Mouse (Mus musculus): ENCODE results near the gene Cyp2s1.

Gene Cyp2s1

DNA sequence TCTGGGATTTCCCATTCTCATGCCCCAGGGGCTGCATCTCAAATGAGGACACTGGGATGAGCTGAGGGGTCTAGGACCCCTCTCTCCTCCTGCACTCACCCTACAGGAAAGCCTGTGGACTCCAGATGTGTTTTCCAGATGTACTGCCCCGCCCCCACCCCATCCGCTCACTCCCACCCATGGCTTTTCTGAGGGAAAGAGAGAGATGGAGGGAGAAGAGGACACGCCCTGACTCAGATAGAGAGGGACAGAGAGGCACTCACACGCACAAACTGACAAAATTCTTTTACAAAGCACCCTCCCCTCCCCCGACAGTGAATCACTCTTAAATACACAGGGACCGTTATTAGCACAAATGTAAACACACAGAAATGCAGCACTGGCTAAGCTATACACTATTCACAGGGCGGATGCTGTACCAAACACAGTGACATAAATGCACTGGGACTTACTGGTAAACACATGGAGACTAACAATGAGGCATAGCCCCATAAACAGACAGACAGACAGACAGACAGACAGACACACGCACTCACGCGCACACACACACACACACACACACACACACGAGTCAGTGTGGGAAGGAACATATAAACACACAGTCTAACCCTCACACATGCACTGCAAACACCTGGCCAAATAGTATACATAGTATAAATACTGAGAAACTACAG, 34.6 kb downstream of the Cyp2s1 start:
- DNase-seq (ENCODE audit: extremely low read depth, low read depth, low spot score), result no peak

DNA sequence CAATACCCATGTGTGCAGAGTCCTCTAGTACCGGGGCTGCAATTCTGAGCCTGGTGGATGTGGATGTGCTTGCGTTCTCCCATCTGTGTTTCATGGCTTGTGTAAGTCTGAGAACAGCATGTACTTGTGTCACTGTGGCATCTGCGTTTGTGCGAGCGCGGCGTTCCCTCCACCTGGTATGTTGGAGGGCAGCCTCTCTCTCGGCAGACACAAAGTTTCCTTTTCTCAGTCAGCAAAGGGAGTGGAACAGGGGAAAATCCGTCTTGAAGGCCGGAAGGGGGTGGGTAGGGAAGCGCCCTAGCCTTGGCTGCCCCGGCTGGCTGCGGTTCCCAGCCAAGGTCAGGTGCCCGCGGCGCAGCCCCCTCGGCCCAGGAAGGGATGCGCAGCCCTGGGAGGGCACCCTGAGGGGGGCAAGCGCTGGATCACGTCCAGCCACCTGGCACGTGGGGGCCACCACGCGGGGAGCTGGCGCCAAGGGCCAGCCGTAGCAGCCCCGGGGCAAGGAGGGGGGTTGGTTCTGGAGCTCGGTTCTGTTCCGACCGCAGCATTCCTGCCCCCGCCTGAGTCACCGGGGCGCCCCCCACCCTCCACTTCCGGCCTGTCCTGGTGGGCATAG, 35.3 kb downstream of the Cyp2s1 start:
- DNase-seq (ENCODE audit: extremely low read depth, low read depth, low spot score), result no peak

GRCm38 (mm10) chr7:25780753-25781152, 36.0 kb downstream of the Cyp2s1 start:
- DNase-seq (ENCODE audit: extremely low read depth, low read depth, low spot score), result no peak

DNA sequence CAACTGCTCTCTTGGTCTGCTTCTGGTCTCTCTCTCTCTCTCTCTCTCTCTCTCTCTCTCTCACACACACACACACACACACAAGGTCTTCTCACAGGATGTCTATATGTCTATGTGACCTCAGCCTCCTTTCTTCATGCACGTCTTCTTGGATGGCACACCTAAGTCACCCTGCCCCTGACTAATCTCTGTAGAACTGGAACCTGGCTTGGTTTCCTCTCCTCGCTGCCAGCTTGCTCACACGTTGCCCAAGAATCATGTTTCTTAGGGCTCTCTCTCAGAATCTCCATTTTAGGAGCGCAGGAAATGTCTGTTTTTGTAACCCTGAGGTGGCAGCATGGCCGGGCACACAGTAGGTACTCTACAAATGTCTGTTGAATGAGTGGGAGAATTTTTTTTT, 36.7 kb downstream of the Cyp2s1 start:
- DNase-seq (ENCODE audit: extremely low read depth, low read depth, low spot score), result no peak

DNA sequence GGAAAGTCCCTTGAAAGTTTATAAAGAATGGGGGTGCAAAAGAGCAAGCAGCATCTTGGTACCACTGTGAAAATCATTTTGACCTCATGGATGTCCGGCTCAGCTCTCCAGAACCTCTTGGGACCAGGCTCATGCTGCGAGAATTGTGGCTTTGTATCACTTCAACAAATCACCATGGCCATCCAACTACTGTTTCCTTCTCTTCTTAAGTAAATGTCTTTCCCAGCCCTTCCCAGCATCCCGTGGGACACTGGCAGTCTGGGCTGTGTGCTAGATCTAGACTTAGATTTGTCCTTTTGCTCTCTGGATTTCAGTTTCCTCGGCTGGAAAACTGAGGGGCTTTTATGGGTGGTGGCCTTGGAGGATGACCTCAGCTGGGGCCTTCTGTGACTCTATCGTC, 48.5 kb downstream of the Cyp2s1 start:
- DNase-seq (ENCODE audit: extremely low read depth, low read depth, low spot score), result no peak

DNA sequence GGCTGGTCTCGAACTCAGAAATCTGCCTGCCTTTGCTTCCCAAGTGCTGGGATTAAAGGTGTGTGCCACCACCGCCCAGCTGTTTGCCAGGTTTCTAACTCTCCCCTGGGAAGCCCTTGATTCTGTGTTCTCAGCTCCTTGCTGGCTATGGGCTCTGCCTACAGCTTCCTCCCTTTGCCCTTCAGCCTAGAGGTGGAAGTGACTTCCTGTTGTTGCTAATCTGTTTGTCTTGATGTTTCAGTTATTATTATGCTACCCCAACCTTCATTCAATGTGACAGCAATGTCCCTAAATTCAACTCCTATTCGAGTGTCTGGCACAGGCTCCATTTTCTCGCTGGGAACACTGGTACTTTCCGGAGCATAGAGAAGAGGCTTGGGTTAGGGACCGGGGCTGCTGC, 50.6 kb downstream of the Cyp2s1 start:
- DNase-seq (ENCODE audit: extremely low read depth, low read depth, low spot score), result no peak

GRCm38 (mm10) chr7:25764221-25764620, 52.5 kb downstream of the Cyp2s1 start:
- DNase-seq (ENCODE audit: extremely low read depth, low read depth, low spot score), result no peak

DNA sequence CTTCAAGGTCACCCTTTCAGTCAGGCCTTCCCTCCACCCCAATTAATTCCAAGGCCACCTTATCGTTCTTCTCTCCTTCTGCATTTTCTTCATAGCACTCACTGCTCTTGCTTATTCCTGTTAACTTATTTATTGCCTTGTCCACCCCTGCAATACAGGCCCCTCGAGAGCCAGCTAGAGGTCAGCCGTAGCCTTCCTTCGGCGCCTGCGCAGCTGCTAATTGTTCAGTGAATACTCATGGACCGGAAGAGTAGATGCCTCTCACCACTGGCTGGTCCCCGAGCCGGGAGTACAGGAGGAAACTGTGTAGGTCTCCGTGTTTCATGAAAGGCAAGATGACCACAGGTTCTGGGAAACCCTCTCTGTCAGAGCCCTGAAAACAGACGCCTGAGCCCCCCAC, 53.0 kb downstream of the Cyp2s1 start:
- no peak for DNase-seq (ENCODE audit: extremely low read depth, low read depth, low spot score)

DNA sequence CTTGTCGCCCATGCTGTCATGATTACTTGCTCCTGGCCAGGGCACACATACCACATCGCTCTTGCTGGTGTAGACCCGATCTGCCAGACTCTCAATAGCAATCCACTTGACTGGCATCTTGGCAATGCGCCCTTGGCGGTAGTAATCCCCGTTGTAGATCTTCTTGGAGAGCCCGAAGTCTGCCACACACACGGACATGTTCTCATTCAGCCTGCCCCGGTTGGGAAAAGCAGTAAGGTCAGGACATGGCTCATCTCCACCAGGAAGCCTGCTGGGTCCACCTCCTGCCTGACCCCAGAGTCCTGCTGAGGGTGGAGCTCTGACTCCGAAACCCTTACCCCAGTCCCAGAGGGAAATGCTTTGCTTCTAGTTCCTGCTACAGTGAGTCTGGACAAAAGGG, 55.4 kb downstream of the Cyp2s1 start:
- DNase-seq (ENCODE audit: extremely low read depth, low read depth, low spot score), result no peak

- peak; percentile 28 for DNase-seq (ENCODE audit: extremely low read depth, low read depth, low spot score)
Observed at GRCm38 (mm10) chr7:25756011-25756410, 60.7 kb downstream of the Cyp2s1 start.

DNA sequence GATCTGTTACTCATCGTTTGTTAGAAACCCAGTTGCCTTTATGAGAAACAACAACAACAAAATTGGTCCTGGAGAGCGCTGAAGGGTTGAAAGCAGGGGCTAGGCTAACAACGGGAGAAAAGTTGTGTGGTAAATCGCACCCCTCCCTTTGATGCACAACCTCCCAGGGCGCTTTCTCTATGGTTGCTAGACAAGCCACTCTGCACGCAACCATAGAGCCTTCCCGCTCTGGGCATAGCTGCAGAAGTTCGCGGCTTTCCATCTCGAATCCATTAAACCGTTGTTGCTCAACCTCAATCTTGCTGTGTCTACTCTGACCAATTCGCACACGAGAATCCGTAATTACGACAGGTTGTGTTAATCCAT, 61.3 kb downstream of the Cyp2s1 start:
- DNase-seq (ENCODE audit: extremely low read depth, low read depth, low spot score), result peak; percentile 40

GRCm38 (mm10) chr7:25754738-25755467, 61.8 kb downstream of the Cyp2s1 start, which contains the start of gene Hnrnpul1:
Hnrnpul1 (minus strand) TSS chr7:25754757.
- peak; percentile 90 for DNase-seq (ENCODE audit: extremely low read depth, low read depth, low spot score)

GRCm38 (mm10) chr7:25754439-25754737, 62.3 kb downstream of the Cyp2s1 start:
- no peak for DNase-seq (ENCODE audit: extremely low read depth, low read depth, low spot score)

- no peak for DNase-seq (ENCODE audit: extremely low read depth, low read depth, low spot score)
Observed at GRCm38 (mm10) chr7:25753643-25754438, 62.9 kb downstream of the Cyp2s1 start.

DNA sequence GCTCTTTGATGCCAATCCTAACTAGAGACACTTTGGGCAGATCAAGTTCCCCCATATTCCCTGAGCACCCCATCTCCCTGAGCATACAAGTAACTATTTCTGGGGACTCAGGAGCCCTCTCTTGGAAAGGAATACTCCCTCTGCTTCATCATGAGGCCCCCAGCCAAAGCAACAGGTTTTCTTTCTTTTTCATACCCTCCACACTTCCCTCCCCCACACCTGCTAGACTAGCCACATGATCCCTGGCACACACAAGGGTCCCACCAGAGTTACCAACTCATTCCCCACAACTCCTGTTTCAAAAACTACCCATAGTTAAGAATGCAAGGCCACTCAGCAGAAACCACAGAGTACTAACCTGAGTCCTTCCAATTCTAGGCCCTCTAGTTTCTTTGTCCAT, 63.6 kb downstream of the Cyp2s1 start:
- no peak for DNase-seq (ENCODE audit: extremely low read depth, low read depth, low spot score)

All from fat pad, adult 2 months (tissue).